Mouse (Mus musculus): ENCODE results near the gene Frmpd4. TPM values are rescaled to one million over a fixed set of nuclear protein-coding genes. Genes with fewer than 3 reads are reported as not detected.

Gene Frmpd4
- total and polyA plus RNA-seq, 3 experiments, result not detected

DNA sequence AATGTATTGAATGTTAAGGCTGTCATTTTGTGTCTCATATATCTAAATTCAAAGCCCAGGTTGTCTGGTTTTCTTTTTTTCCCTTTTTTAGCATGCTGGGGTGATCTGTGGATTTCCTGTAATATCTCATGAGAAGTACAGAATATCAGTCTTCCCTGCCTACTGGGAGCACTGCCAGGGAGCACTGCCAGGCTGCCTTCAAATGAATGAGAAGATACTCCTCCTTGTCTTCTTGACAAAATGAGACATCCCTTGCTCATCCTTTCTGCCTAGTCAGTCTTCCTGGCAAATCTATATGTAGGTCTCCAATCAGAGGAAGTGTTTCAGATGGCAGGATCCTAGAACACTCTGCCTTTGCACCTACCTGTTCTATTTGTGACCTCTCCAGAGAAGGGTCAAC is 535.4 kb downstream of the Frmpd4 start:
- dilution Hi-C loops (cut with MboI; ENCODE audit: extremely low pct_ligation_motif_present, extremely low pct_unique_long_range_greater_than_20kb, low sequenced_read_pairs) (no loop called here), in situ Hi-C loops (cut with MboI; ENCODE audit: low pct_ligation_motif_present, low pct_unique_long_range_greater_than_20kb, low sequenced_read_pairs) (no loop called here)
- H3K79me2 ChIP-seq (replicated peaks; ENCODE audit: control insufficient read depth, extremely low read depth, insufficient read depth, poor library complexity, severe bottlenecking), result no peaks in the 10 kb centered on the region
- no peak overlapping the region for H3K4me2 ChIP-seq (ENCODE audit: insufficient read depth, low read depth, poor library complexity, severe bottlenecking)
- no peak overlapping the region for H3K9ac ChIP-seq (ENCODE audit: insufficient read depth, low read depth)
- no peak overlapping the region for H3K4me3 ChIP-seq (replicated peaks in 1 of 3; ENCODE audit: low read depth in 2 of 3, low read length in 2 of 3, poor library complexity in 1 of 3)
- TF ChIP-seq UBTF (IDR thresholded peaks at IDR 0.05; ENCODE audit: low read depth, low read length) (no peak), ZNF384 (IDR thresholded peaks at IDR 0.05; ENCODE audit: low read depth, low read length) (no peak), CHD2 (IDR thresholded peaks at IDR 0.05; ENCODE audit: low read length) (no peak), CHD1 (IDR thresholded peaks at IDR 0.05; ENCODE audit: low read depth, low read length) (no peak), MXI1 (IDR thresholded peaks at IDR 0.05; ENCODE audit: low read depth, low read length) (no peak), ELF1 (IDR thresholded peaks at IDR 0.05; ENCODE audit: low read depth, low read length) (no peak), KAT2A (IDR thresholded peaks at IDR 0.05; ENCODE audit: insufficient replicate concordance, low read length) (no peak), MAX (IDR thresholded peaks at IDR 0.05; ENCODE audit: low read length) (no peak), MYC (IDR thresholded peaks at IDR 0.05; ENCODE audit: low read depth, low read length) (no peak), IRF4 (IDR thresholded peaks at IDR 0.05; ENCODE audit: low read depth, low read length) (no peak), E2F4 (IDR thresholded peaks at IDR 0.05; ENCODE audit: insufficient replicate concordance, low read depth, low read length) (no peak), SMC3 (IDR thresholded peaks at IDR 0.05; ENCODE audit: low read depth, low read length) (no peak), HCFC1 (IDR thresholded peaks at IDR 0.05; ENCODE audit: low read depth, low read length) (no peak), JUND (conservative IDR thresholded peaks at IDR 0.05; ENCODE audit: low read depth, low read length) (no peak)
- no peaks in the 10 kb centered on the region for H3K27me3 ChIP-seq (replicated peaks)
- no peak for DNase-seq (ENCODE audit: extremely low read depth)
- H3K27ac ChIP-seq (ENCODE audit: insufficient read depth, low read depth), result no peak overlapping the region
- no peaks in the 10 kb centered on the region for H3K36me3 ChIP-seq (replicated peaks in 1 of 2; ENCODE audit: control insufficient read depth in 1 of 2, insufficient read depth in 1 of 2, low read length in 1 of 2)
- H3K9me3 ChIP-seq (replicated peaks; ENCODE audit: low read length), result no peaks in the 10 kb centered on the region
- H3K4me1 ChIP-seq (ENCODE audit: control insufficient read depth in 1 of 2, insufficient read depth in 2 of 2), result no peaks in the 10 kb centered on the region

DNA sequence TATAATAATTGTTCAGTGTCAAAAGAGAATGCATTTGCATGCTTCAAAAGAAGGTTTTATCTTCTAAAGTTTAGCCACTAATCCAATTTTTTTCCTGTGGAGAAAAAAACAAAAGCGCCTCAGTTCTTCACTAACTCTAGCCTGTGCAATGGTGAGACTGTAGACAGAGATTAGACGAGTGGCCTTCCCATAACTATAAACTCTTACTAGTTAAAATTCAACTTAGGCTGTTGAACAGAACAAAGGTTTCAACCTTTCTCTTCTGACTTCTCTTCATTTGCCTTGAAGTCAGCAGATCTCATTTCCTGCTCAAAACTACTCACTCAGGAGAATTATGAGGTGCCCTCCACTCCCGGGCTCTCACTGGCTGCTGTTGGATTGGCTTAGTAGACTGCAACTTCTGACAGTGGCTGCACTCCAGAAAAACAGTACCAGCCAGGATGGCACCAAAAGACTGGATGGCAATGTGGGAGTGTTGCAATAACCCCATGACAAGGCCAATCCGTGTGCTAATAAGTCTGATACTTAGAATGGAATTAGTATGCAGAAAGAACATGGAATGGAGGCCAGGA is 556.4 kb downstream of the Frmpd4 start:
- no peak overlapping the region for H3K9ac ChIP-seq (ENCODE audit: insufficient read depth, low read depth)
- no peak overlapping the region for H3K27ac ChIP-seq (ENCODE audit: insufficient read depth, low read depth)
- no peaks in the 10 kb centered on the region for H3K9me3 ChIP-seq (replicated peaks; ENCODE audit: low read length)
- H3K4me1 ChIP-seq (ENCODE audit: control insufficient read depth in 1 of 2, insufficient read depth in 2 of 2), result no peaks in the 10 kb centered on the region
- dilution Hi-C loops (cut with MboI; ENCODE audit: extremely low pct_ligation_motif_present, extremely low pct_unique_long_range_greater_than_20kb, low sequenced_read_pairs), result no loop called here
- in situ Hi-C loops (cut with MboI; ENCODE audit: low pct_ligation_motif_present, low pct_unique_long_range_greater_than_20kb, low sequenced_read_pairs), result no loop called here
- H3K36me3 ChIP-seq (replicated peaks in 1 of 2; ENCODE audit: control insufficient read depth in 1 of 2, insufficient read depth in 1 of 2, low read length in 1 of 2), result no peaks in the 10 kb centered on the region
- no peaks in the 10 kb centered on the region for H3K79me2 ChIP-seq (replicated peaks; ENCODE audit: control insufficient read depth, extremely low read depth, insufficient read depth, poor library complexity, severe bottlenecking)
- TF ChIP-seq ZC3H11A (IDR thresholded peaks at IDR 0.05; ENCODE audit: low read depth, low read length) (no peak), KAT2A (IDR thresholded peaks at IDR 0.05; ENCODE audit: insufficient replicate concordance, low read length) (no peak), MXI1 (IDR thresholded peaks at IDR 0.05; ENCODE audit: low read depth, low read length) (no peak), MAX (IDR thresholded peaks at IDR 0.05; ENCODE audit: low read length) (no peak), EP300 (IDR thresholded peaks at IDR 0.05; ENCODE audit: low read length) (no peak), JUND (conservative IDR thresholded peaks at IDR 0.05; ENCODE audit: low read depth, low read length) (no peak), MYC (IDR thresholded peaks at IDR 0.05; ENCODE audit: low read depth, low read length) (no peak), MAZ (IDR thresholded peaks at IDR 0.05; ENCODE audit: low read depth, low read length) (no peak), ELF1 (IDR thresholded peaks at IDR 0.05; ENCODE audit: low read depth, low read length) (no peak), SIN3A (IDR thresholded peaks at IDR 0.05; ENCODE audit: low read length) (no peak), ZNF384 (IDR thresholded peaks at IDR 0.05; ENCODE audit: low read depth, low read length) (no peak)
- H3K27me3 ChIP-seq (replicated peaks), result no peaks in the 10 kb centered on the region
- DNase-seq (ENCODE audit: extremely low read depth), result no peak
- H3K4me2 ChIP-seq (ENCODE audit: insufficient read depth, low read depth, poor library complexity, severe bottlenecking), result no peak overlapping the region
- no peak overlapping the region for H3K4me3 ChIP-seq (replicated peaks in 1 of 3; ENCODE audit: low read depth in 2 of 3, low read length in 2 of 3, poor library complexity in 1 of 3)
